Mouse (Mus musculus) myocyte (in vitro differentiated cells): ENCODE results near the gene Snx5. TPM values are rescaled to one million over a fixed set of nuclear protein-coding genes. Genes with fewer than 3 reads are reported as not detected.
A peak's percentile ranks its signal among the peaks of the same experiment; 100 is the strongest.

Experiments used
- H3K27me3 ChIP-seq: one replicate; pipeline ENCODE4 v1.6.1; 2011; ENCODE audit not compliant: control insufficient read depth, insufficient read depth, insufficient read length
- H3K36me3 ChIP-seq: one replicate; pipeline ENCODE4 v1.6.1; 2011; ENCODE audit not compliant: control insufficient read depth, insufficient read depth
- H3K4me2 ChIP-seq: one replicate; pipeline ENCODE4 v1.6.1; 2011; ENCODE audit warnings: low read depth, control low read depth
- H3K4me3 ChIP-seq: one replicate; pipeline ENCODE4 v1.5.1; 2011; ENCODE audit warnings: mild to moderate bottlenecking, control low read depth, moderate library complexity
- H3K79me2 ChIP-seq: one replicate; pipeline ENCODE4 v1.6.1; 2011; ENCODE audit not compliant: control insufficient read depth, insufficient read depth
- H3ac ChIP-seq: one replicate; pipeline ENCODE4 v1.6.1; 2011; ENCODE audit not compliant: control insufficient read depth, insufficient read length
- CEBPB ChIP-seq: IDR thresholded peaks from 2 replicates; pipeline ENCODE4 v1.6.1; 2011; ENCODE audit warnings: mild to moderate bottlenecking, moderate library complexity; ENCODE audit not compliant: poor library complexity, insufficient read depth, severe bottlenecking
- E2F4 ChIP-seq: IDR thresholded peaks from one replicate; pipeline ENCODE4 v1.6.1; 2011; ENCODE audit warnings: mild to moderate bottlenecking, control low read depth, moderate library complexity; ENCODE audit not compliant: insufficient read depth
- MAX ChIP-seq: IDR thresholded peaks from one replicate; pipeline ENCODE4 v1.6.1; 2011; ENCODE audit warnings: low read depth, mild to moderate bottlenecking, control low read depth
- MYOD1 ChIP-seq, 3 experiments: IDR thresholded peaks; one replicate each; pipeline ENCODE4 v1.6.1; 2011; ENCODE audit warnings: control low read depth in 2 of 3, low read depth in 2 of 3, mild to moderate bottlenecking in 2 of 3, moderate library complexity in 1 of 3; ENCODE audit not compliant: insufficient read length in 2 of 3, control insufficient read depth in 1 of 3
- MYOG ChIP-seq, 3 experiments: IDR thresholded peaks; one replicate each; pipeline ENCODE4 v1.6.1; 2011; ENCODE audit warnings: control low read depth in 2 of 3, low read depth in 2 of 3, mild to moderate bottlenecking in 2 of 3; ENCODE audit not compliant: insufficient read length in 2 of 3, control insufficient read depth in 1 of 3, insufficient read depth in 1 of 3
- POLR2A ChIP-seq: IDR thresholded peaks from one replicate; pipeline ENCODE4 v1.6.1; 2011; ENCODE audit warnings: low read depth, mild to moderate bottlenecking, control low read depth, moderate library complexity; ENCODE audit not compliant: insufficient read length
- POLR2AphosphoS2 ChIP-seq: IDR thresholded peaks from one replicate; pipeline ENCODE4 v1.6.1; 2011; ENCODE audit warnings: low read depth, control low read depth; ENCODE audit not compliant: insufficient read length
- REST ChIP-seq: IDR thresholded peaks from one replicate; pipeline ENCODE4 v1.6.1; 2011; ENCODE audit warnings: mild to moderate bottlenecking, control low read depth, moderate library complexity; ENCODE audit not compliant: insufficient read depth, insufficient read length
- SRF ChIP-seq: IDR thresholded peaks from one replicate; pipeline ENCODE4 v1.6.1; 2011; ENCODE audit warnings: low read depth; ENCODE audit not compliant: control insufficient read depth, insufficient read length
- TCF12 ChIP-seq: IDR thresholded peaks from one replicate; pipeline ENCODE4 v1.6.1; 2011; ENCODE audit warnings: mild to moderate bottlenecking, control low read depth; ENCODE audit not compliant: poor library complexity, insufficient read depth, severe bottlenecking
- TCF3 ChIP-seq: IDR thresholded peaks from one replicate; pipeline ENCODE4 v1.6.1; 2011; ENCODE audit warnings: low read depth, control low read depth; ENCODE audit not compliant: insufficient read length
- USF1 ChIP-seq: IDR thresholded peaks from one replicate; pipeline ENCODE4 v1.6.1; 2011; ENCODE audit warnings: low read depth, mild to moderate bottlenecking, control low read depth, moderate library complexity
- polyA plus RNA-seq: library from polyadenylated mRNA; unstranded; fragments of >200 nt; fragmentation: generic; extraction: Trizol; gene quantifications from one replicate; pipeline ENCODE4 v1.2.1, GENCODE M21; 2012; ENCODE audit warnings: missing spikeins

Snx5 gene
- polyA plus RNA-seq, 1 experiment, result 65.2 TPM

DNA sequence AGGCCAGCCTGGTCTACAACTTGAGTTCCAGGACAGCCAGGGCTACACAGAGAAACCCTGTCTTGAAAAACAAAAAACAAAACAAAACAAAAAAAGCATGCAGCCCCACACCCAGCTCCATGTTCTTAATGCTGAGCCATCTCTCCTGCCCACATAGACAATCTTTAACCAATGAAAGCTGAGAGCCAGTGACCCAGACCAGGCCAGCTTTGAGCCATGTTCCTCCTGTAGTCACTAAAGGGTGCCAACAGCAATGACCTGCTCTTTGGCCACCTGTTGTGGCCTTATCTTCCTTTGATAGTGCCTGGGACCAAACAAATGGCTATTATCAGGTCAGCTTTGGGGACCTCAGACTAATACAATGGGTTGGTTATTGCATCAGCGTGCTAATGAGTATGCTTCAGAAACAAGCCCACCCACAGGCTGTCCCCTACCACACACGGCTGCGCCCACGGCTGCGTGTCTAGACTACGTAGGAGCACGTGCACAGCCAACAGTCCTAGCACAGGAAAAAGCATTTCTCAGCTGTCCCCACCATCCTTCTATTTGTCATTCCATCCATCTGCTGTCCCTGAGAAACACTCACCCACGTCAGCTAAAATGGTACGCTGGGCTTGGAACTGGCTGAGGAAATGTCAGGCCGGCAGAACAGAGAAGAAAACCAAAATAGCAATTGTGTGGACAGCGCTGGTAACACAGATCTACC is 21.0 kb upstream of the Snx5 start:
- Histone ChIP-seq H3K4me3 (no peak overlapping the region), H3K79me2 (no peaks in the 10 kb centered on the region), H3K36me3 (no peaks in the 10 kb centered on the region), H3K4me2 (no peak overlapping the region), H3K27me3 (peaks cover 7% of the 10 kb centered on the region), H3ac (no peak overlapping the region)
- TF ChIP-seq REST, result no peak
- TF ChIP-seq MYOG (IDR thresholded peaks at IDR 0.05; ENCODE audit: control insufficient read depth in 1 of 3, insufficient read depth in 1 of 3, insufficient read length in 2 of 3, low read depth in 2 of 3), result peak in 2 of 3 experiments; percentile 2 to 33

GRCm38 (mm10) chr2:144290321-144290720 is 19.6 kb upstream of the Snx5 start:
- TF ChIP-seq SRF (no peak), TCF12 (no peak), REST (no peak), MAX (no peak), MYOG (IDR thresholded peaks at IDR 0.05; ENCODE audit: control insufficient read depth in 1 of 3, insufficient read depth in 1 of 3, insufficient read length in 2 of 3, low read depth in 2 of 3) (no peak), E2F4 (no peak), USF1 (no peak), POLR2A (no peak), POLR2AphosphoS2 (no peak)
- Histone ChIP-seq H3K4me3 (no peak overlapping the region), H3K27me3 (peaks cover 7% of the 10 kb centered on the region), H3K4me2 (no peak overlapping the region), H3K79me2 (no peaks in the 10 kb centered on the region), H3ac (no peak overlapping the region), H3K36me3 (no peaks in the 10 kb centered on the region)

DNA sequence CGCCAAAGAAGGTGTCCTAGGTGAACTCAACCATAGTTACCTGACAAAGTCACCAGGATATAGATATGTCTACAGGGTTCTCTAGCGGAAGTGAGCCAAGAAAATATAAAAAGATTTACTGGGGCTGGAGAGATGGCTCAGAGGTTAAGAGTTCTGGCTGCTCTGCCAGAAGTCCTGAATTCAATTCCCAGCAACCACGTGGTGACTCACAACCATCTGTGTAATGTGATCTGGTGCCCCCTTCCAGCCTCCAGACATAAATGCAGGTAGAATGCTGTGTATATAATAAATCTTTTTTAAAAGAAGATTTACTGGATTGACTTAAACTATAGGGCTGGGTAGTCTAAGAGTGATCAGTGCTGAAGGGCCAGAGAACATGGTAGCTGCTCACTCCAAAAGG is 10.7 kb upstream of the Snx5 start:
- H3ac ChIP-seq, result no peak overlapping the region
- peaks cover 3% of the 10 kb centered on the region for H3K36me3 ChIP-seq
- peak; percentile 70 for TF ChIP-seq USF1
- TF ChIP-seq POLR2AphosphoS2, result no peak
- no peak overlapping the region for H3K4me2 ChIP-seq
- H3K27me3 ChIP-seq, result no peaks in the 10 kb centered on the region
- no peaks in the 10 kb centered on the region for H3K79me2 ChIP-seq
- no peak overlapping the region for H3K4me3 ChIP-seq

DNA sequence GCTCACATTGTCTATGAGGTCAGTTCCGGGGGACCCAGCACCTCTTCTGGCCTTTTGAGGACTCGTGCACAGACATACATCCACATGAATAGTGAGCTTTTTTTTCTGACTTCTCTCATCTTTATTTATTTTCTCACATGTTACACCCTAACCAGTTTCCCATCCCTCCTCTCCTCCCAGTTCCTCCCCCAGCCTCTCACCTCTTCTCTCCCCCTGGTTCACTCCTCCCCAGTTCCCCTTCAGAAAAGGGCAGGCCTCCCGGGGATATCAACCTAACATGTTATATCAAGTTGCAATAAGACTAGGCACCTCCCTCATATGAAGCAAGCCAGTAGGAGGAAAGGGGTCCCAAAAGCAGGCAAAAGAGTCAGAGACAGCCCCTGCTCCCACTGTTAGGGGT is 9.9 kb upstream of the Snx5 start:
- Histone ChIP-seq H3ac (no peak overlapping the region), H3K27me3 (no peaks in the 10 kb centered on the region), H3K4me3 (no peak overlapping the region), H3K4me2 (no peak overlapping the region), H3K36me3 (peaks cover 3% of the 10 kb centered on the region), H3K79me2 (no peaks in the 10 kb centered on the region)
- no peak for TF ChIP-seq REST
- TF ChIP-seq POLR2A, result no peak
- TF ChIP-seq TCF12, result no peak
- TF ChIP-seq TCF3, result no peak
- no peak for TF ChIP-seq MYOD1 (IDR thresholded peaks at IDR 0.05; ENCODE audit: control insufficient read depth in 1 of 3, insufficient read length in 2 of 3, low read depth in 2 of 3)
- no peak for TF ChIP-seq MAX
- no peak for TF ChIP-seq POLR2AphosphoS2

DNA sequence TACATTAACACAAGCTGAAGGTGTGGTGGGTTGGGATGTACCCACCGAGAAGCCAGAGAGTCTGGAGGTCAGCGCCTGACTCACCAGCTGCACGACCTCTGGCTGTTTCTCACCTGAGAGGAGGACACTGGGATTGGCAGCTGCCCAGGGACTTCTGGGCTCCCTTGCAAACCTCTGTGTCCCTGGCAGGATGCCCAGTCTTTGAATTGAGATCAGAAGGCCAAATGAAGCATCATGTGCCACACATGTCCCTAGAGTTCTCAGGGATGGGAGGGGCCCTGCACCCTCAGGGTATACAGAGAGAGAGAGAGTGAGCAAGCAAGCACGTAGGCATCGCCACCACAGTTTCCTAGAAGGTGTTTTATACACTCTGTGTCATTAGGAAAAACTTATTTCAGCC is 9.0 kb upstream of the Snx5 start:
- Histone ChIP-seq H3ac (no peak overlapping the region), H3K79me2 (no peaks in the 10 kb centered on the region), H3K4me3 (no peak overlapping the region), H3K27me3 (no peaks in the 10 kb centered on the region), H3K4me2 (no peak overlapping the region), H3K36me3 (peaks cover 3% of the 10 kb centered on the region)
- TF ChIP-seq REST (no peak), TCF12 (no peak), POLR2A (no peak), POLR2AphosphoS2 (no peak), E2F4 (no peak), MYOG (IDR thresholded peaks at IDR 0.05; ENCODE audit: control insufficient read depth in 1 of 3, insufficient read depth in 1 of 3, insufficient read length in 2 of 3, low read depth in 2 of 3) (no peak), TCF3 (no peak), SRF (no peak), MYOD1 (IDR thresholded peaks at IDR 0.05; ENCODE audit: control insufficient read depth in 1 of 3, insufficient read length in 2 of 3, low read depth in 2 of 3) (no peak)

- Histone ChIP-seq H3ac (no peak overlapping the region), H3K79me2 (peaks cover 3% of the 10 kb centered on the region), H3K36me3 (peaks cover 3% of the 10 kb centered on the region), H3K27me3 (no peaks in the 10 kb centered on the region), H3K4me2 (no peak overlapping the region), H3K4me3 (no peak overlapping the region)
- TF ChIP-seq E2F4, result no peak
- no peak for TF ChIP-seq SRF
- no peak for TF ChIP-seq CEBPB
- TF ChIP-seq POLR2A, result no peak
- TF ChIP-seq TCF12, result no peak
- TF ChIP-seq TCF3, result no peak
- no peak for TF ChIP-seq POLR2AphosphoS2
- no peak for TF ChIP-seq USF1
- no peak for TF ChIP-seq MAX
- no peak for TF ChIP-seq MYOG (IDR thresholded peaks at IDR 0.05; ENCODE audit: control insufficient read depth in 1 of 3, insufficient read depth in 1 of 3, insufficient read length in 2 of 3, low read depth in 2 of 3)
- TF ChIP-seq REST, result no peak
- TF ChIP-seq MYOD1 (IDR thresholded peaks at IDR 0.05; ENCODE audit: control insufficient read depth in 1 of 3, insufficient read length in 2 of 3, low read depth in 2 of 3), result no peak
These were observed 6.2 kb upstream of the Snx5 start for GRCm38 (mm10) chr2:144276885-144277284.
